Mouse (Mus musculus) cerebellum, postnatal 25 days (tissue): ENCODE data around the gene Iqce.

Source experiments
- DNase-seq, 2 experiments: peaks; one replicate each; pipeline ENCODE4 v3.0.0; 2021; ENCODE audit warnings: mixed read lengths in 2 of 2

Gene Iqce

DNA sequence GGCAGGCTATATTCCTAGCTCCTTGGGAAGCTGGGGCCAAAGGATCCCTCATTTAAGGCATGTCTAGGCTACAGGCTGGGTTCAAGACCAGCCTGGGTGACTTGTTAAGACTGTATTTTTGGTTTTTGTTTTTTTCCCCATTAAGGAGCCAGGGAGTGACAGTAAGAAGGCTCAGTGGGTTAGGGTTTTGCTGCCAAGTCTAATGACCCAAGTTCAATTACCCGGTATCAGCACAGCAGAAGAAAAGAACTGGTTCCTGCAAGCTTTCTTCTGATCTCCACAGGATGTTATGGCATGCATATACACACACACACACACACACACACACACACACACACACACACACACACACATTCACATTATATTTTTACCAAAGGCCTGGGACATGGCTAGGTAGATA, 41.8 kb downstream of the Iqce start:
- DNase-seq = no peak

DNA sequence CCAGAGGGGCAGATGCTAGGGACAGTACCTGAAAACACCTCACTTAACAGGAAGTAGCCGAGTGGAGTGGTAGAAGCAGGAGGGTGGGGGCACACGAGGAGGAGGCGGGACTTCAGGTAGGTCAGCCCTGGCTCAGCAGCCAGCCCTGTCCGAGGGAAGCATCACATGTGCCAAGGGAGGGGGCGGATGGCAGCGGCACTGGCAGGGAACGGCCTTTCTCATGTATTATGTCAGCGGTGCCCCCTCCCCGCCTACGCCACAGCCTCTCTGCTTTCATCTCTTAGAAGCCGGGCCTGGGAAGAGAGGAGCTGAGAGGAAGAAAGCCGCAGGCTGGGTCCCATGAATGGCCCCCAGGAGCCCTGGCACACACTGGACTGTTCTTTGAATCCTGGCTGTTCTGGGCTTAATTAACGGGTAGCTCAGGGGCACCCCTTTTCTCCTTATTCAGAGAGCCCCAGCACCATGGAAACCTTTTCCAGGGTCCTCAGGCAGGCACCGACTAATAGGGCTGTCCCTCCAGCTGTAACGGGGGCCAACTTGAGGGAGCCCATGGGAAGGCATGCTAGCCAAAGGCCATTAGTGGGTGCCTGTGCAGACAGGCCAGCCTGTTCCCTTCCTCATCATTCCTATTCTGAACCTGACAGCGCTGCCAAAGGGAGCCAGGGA, 42.4 kb downstream of the Iqce start:
- DNase-seq = peak; percentile 56 to 69

DNA sequence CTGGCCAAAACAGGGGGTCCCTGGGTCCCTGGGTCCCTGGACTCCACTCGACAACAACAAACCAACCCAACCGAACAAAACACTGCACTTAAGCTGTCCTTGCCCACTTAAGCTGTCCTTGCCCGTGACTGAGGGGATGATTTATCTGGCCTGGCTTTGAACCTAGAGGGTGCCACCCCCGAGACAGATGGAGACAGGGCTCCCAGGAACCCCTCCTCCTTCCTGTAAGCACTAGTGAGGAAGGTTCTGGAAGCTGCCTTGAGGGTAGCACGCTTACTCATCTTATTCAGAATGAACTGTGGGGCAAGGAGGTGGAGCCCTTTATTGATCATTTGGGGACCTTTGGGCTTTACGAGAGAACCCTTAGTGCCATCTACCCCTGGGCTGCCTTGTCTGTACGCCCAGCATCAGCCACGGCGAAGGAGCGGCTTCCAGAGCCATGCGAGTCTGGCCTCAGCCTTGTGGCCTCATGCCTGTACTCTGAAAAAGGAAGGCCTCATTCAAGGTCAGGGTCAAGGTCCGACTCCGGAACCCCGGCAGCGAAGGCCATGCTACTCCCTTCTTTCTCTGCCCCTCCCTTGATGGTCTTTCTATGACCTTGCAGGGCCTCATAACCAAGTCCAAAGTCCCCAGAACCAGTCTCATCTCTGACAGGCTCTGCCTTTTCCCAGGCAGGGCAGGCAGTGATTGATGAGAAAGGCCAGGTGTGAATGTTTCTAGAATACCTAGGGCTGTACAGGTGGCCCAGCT, 47.9 kb downstream of the Iqce start:
- no peak for DNase-seq

DNA sequence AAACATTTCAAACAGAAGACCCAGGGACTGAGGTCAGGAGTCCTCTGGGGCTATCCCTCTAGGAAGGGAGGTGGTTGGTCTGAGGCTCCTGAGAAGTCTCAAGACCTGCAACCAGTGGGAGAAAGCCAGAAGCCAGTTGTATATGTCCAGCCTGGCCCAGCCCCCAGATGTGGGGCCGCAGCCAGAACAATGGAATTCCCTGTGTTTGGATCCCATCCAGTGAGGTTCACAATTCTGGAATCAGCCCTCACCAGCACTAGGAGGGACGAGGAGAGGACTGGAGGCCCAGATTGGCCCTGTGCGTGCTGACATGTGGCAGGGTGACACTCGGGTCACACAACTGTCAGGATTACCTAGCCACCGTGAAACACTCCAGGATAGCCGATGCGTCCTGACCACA, 49.6 kb downstream of the Iqce start:
- no peak for DNase-seq

DNA sequence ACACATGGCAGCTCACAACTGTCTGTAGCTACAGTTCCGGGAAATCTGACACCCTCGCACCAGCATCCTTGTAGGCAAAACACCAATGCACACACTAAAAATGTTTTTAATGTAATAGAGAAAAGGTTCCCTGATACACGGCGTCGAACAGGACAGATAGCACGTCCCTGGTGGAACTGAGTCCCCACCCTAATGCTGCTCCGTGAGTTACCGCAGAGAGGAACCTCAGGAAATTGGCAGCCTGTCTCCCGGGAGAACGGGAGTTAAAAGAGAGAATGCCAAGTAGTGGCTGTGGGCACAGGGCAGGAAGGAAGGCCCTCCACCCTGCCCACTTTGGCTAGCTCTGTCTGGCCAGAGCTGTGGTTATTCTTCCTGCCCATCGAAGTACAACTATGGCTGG, 50.9 kb downstream of the Iqce start:
- DNase-seq = no peak

DNA sequence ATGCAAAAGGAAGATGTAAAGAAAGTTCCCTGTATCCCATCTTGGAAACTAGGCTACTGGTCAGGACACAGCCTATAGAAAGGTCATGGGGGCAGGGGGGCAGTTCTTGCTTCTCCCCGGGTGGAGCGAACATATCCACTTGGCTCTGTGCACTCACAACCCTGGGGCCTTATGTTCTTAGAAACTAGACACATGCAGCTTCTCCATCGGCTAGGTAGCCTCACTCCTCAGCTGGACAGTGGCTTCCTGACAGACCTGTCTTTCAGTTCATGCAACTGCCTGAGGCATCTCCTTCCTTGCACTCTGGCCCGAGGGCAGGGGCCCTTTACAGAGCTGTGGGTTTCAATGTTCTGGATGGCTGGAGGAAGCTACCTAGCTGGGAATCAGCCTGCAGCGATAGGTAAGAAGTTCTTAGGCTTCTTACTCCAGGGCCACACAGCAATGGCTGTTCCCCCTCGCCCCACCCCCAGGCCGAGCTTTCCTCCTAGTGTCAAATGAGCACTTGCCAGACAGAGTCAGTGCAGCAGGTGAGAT, 52.2 kb downstream of the Iqce start:
- no peak for DNase-seq

DNA sequence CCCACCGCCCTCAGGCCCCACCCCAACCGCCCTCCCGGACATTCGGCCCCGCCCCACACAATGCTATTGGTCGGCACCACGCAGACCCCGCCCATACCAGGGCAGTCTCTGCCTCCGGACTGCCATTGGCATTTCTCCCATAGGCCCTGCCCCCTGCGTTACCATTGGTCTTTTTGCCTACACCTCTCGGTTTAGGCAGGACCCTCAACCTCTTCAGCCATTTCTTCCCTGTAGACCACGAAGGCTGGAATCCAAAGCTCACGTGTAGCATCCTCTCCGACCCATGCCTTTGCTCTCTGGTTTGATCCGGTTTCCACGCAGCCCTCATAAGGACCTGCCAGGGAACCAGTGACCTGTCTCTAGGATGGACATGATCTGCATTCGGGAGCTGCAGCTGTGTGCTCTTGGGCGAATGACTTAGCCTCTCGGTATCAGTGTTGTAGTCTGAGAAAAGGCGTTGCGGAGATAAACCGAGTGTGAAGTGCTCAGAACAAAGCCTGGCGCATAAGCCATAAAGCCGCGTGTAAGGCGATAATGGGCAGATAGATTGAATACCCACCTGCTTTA, 53.0 kb downstream of the Iqce start:
- DNase-seq = peak; percentile 96 to 100

DNA sequence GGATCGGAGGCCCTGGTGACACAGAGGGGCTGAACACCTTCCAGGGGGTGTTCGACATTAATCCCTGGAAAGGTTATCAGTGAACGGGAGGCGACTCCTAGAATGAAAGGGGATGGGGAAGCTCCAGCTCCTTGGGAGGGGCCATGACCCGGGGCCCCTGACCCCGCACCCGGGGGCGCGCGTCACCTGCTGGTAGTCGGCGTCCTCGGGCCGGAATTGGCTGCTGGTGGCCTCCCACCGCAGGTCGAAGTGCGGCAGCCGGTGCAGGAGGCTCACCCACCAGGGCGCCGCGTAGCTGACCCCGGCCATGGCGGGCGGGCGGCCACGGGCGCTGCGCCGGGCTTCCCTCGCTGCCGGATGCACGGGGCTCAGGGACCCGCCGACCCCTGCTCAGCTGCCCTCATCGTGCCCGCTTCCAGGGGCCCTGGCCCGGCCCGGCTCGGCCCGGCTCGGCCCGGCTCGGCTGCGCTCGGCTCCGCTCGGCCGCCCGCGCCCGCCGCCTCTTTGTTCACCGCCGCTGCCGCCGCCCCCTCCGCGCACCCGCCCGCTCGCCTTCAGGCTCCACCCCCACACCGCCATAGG, 53.6 kb downstream of the Iqce start, which contains the start of gene Ttyh3:
TSS of gene Ttyh3 (minus strand) at position 513 of the 582 bp plus-strand sequence.
- DNase-seq = no peak

DNA sequence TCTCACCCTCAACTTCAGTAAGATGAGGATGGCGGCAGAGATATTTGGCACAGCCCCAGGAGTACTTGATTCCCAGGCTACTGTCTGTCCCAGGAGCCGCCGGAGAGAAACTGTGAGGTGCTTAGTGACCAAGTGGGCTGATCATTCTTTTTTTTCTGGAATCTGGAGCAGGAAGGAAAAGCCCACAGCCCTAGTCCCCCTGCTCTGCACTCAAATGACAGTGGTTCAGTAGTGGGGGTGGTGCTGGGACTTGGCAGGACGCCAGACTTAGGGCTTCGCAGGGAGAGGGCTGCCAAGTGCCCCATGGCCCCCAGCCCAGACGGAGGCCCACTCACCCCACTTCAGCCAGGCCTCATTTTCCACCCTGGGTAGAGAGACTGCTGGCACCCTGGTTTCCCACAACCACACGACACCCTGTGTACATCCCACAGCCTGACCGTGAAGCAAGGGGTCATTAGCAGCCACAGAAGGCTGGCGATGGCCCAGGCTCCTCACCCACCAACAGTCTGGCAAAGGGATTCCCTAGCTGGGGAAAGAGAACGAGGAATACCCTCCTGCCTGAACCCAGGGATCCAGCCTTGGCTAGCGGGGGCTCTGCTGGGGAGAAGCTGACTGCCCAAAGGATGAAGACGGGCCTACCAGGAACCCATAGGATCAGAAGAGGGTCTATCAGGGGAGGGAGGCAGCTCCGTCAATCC, 54.2 kb downstream of the Iqce start:
- peak; percentile 64 to 73 for DNase-seq

DNA sequence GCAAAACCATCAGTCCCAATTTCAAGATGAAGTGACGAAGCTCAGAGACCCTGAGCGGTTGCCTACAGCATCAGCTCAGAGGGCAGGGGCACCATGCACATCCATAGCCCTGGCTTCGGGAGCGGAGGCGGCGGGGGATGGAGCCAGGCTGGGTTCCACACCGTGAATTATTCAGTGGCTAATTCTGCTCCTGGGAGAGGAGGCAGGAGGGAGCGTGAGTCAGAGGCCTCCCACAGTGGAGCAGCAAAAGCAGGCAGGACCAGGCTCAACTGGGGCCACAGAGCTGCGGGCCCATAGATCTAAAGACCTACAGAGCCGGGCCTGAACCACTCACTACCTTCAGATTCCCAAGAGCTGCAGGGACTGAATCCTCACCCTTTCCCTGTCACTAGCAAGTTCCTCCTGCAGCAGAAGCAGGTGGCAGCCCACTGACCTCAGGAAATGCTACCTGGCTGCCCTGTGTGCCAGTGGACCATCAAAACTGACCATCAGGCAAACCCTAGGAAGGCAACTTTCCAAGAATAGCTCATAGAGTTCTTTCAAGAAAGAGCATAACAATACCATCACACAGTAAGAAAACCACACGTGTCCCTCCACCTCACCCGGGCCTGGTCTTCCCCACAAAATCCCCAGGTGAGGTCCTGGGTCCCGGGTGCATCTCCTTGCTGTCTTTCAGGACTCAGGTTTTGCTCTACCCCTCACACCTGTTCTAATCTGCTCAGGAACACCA, 55.0 kb downstream of the Iqce start:
- DNase-seq = peak; percentile 67 to 73

DNA sequence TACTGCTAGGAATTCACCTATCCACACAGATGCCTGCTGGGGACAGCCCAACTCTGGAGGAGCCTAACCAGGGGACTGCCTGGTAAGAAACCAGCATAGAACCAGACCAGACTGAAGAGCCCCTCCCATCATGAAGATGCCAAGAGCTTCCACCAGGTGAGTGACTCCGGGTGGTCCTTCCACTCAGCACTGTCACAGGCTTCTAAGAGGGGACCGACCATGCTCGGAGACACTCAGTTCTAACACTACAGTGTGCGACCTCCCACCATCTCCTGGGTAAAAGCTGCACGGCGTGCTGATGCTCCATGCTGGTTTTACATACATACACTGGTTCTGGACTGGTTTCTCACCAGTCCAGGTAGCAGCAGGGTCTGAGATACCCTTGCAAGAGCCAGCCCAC, 56.0 kb downstream of the Iqce start:
- DNase-seq = no peak

DNA sequence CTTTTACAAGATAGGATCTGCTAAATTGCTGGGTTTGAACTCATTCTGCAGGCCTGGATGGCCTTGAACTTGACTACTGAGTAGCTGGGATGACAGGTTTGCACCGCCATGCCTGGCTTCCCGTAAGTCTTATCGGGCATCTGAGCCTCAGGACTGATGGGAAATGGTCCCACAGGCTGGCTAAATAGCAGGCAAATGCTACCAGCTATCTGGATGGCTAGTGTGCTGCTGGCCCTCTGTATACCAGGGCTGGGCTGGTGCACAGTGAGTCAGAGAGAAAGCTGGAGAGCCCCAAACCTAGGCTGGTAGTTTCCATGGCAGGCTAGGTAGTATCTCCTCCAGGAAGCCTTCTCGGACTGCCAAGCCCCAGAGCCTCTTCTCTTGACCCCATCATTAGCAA, 56.7 kb downstream of the Iqce start:
- no peak for DNase-seq

DNA sequence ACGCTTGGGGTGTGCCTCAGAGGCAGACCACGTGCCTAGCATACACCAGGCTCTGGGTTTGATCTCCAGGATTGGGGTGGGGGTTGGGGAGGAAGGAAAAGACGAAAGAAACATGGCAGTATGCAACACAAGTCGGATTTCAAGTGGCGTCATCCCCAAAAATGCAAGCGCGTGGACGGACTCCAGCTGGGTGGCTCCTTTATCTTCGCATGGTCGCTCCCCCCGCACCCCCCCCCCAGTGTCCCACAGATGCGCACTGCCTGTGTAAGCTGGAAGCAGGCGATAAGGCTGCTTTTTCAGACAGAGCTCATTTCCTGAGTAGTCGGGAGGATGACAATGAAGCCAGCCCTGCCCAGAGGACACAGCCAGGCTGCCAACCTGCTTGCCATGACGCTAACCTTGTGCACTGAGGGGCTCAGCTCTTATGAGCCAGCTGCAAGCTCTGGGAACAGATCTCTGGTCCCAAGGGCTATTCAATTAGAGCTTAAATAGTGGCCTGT, 57.4 kb downstream of the Iqce start:
- DNase-seq = no peak

DNA sequence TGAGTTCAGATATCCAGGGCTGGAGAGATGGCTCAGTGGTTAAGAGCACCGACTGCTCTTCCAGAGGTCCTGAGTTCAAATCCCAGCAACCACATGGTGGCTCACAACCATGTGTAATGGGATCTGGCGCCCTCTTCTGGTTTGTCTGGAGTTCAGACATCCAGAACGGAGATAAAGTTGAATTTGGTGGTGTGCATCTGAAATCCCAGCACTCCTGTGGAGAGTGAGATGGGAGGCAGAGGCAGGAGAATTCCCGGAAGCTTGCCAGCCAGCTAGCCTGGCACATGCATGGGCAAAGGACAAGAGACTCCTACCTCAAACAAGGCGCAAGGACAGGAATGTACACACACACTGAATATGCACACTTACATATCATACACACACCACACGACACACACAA, 57.9 kb downstream of the Iqce start:
- no peak for DNase-seq

DNA sequence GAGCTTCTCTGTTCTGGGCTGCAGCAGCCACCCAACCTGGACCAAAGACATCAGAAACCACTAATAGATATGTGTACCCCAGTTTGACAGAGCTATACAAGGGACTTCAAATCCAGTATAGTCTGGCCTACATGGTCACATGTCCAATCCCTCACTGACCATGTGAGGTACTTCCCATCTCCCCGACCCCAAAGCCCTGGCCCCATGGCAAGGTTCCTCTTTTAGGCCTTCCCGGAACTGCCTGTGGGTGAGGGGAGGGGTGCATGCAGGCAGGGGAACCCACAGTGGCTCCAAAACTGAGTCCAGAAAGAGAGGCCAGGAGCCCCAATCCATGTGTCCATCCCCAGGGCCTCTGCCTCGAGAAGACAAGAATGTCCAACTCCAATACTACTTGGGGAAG, 60.1 kb downstream of the Iqce start:
- no peak for DNase-seq

DNA sequence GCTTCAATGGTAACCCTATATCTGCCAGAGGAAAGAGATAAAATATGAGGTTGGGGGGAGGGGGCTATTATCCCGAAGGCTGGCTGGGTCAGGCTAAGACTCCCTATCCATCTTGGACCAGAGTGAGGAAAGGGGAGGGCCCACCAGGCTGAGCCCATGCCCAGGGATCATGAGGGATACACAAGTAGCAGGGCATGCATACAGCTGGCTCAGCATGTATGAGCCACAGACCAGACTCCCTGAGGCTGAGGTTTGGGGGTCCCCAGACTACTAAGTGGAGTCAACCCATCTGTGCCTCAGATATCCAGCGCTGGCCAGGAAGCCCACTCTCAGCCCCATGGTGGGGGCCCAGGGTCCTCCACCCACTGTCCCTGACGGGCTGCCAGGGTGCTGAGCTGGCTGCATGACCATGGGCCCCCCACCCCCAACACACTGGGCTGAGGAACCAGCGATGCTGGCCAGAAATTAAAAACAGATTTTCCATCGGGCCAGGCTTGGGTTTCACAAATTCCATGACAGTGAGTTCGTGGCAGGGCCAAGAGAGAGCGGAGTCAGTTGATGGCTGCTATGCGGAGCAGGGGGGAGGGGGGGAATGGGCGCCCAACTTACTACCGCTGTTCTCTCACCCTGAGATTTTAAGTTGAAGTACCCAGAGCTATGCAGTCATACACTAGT, 60.8 kb downstream of the Iqce start:
- no peak for DNase-seq

DNA sequence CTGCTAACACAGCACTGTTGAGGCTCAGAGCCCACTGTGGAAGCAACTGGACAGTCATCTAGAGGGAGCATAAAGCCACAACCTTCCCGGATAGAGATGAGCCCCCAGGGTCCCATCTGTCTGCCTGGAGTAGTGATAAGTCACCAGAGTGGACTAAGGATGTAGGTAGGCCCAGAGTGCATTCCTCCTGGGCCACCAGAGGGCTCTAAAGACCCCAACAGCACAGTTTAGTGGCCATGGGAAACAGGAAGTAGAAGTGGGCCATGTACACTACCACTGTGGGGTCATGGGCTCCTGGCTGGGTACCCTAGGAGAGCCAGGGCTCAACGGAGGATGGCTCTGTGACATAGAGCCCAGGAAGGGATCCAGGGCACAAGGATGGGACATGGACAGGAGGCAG, 61.4 kb downstream of the Iqce start:
- DNase-seq = no peak

DNA sequence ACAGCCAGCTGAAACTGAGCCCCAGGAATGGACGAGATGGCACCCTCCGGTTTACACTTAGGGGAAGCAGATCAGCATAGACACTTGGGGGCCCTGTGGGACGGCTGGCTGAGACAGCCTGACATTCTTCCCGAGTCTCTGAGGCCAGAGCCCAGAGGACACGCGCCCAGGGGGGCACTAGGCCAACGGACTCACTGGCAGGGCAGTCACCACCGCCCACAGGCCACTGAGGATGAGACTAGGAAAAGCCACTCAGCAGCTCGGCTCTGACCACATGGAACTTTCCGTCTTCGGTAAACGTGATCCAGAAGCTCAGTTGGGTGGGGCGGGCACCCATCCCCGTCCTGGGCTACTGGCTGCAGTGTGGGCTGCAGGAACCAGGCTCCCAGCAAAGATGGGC, 62.3 kb downstream of the Iqce start:
- peak; percentile 44 to 67 for DNase-seq

DNA sequence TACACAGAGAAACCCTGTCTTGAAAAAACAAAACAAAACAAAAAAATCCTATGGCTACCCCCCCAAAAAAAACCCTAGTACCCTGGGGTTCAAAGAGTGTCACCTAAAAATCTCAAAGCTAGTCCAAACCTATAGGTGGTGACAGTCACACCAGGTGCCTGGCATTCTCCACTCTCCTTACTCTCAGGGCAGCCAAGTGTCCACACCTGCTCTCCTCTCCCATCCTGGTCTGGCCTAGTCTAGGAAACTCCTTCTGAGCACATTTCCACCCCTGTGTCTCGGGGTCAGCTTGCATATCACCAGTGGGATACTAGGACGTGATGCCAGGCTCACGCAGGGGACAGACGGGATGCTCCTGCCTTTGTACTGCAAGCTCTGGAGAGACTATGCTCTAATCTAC, 62.9 kb downstream of the Iqce start:
- peak in 1 of 2 experiments; percentile 54 for DNase-seq

DNA sequence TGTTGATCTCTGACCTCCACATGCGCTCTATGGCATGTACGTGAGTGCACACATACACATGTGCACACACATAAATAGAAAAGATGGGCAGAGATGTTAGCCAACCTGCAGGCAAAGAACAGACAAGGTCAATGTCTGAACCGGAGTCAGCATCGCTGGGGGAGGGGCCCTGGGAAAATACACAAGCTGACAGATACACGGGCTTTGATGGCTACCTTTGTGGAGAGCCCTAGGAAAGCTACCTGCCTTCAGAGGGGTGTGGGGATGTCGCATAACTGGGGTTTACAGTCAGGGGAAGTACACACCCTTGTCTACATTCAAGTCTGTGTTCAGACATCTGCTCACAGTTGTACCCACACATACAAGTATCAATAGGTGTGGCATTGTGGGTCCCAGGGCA, 63.7 kb downstream of the Iqce start:
- no peak for DNase-seq

DNA sequence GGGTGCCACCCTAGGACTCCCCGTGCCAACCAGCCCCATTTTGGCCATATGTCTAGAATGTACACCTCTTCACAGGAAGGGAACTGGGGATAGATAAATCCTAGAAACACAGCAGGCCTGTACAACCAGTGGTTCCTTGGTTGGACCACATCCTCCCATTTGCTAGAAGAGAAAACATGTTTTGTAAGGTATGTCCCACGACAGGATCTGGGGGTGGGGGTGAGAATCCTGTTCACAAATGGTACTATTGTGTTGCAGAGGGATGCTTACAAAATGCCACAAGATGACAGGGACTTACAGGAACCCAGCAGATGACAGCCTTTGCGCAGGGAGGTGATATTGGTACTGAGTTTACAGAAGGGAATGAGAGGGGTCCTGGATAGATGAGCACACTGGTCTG, 64.2 kb downstream of the Iqce start:
- no peak for DNase-seq

DNA sequence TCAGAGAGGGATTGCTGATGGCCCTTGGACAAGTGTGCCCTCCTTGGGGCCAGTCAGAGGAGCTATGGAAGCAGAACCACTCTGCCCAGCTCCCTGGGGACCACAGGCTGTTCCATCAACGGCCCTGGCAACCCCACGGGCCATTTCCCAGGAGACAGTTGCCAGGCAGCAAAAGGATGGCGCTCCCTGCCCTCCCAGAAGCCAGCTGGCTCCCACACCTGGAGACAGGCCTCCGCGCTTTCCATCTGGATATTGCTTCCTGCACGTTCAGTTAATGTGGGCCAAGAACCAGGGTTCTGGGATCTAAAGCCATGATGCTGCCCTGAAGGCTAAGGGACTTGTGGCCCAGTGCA, 65.1 kb downstream of the Iqce start:
- peak in 1 of 2 experiments; percentile 48 for DNase-seq
